Mouse (Mus musculus) cerebellum, adult 2 months (tissue): Measurements from ENCODE around the gene Lefty1. TPM values are rescaled to one million over a fixed set of nuclear protein-coding genes. Genes with fewer than 3 reads are reported as not detected.

ENCODE experiments used
- DNase-seq, 2 experiments: peaks; one replicate each; pipeline ENCODE4 v3.0.0; 2021
- H3K27ac ChIP-seq: fragments of 200-500 bp; 2 replicates; pipeline ENCODE4 v1.5.1; 2012; ENCODE audit warnings: low read length, control low read depth, inconsistent platforms; ENCODE audit not compliant: insufficient read depth
- H3K27me3 ChIP-seq: fragments of 200-500 bp; 2 replicates; pipeline ENCODE4 v1.6.1; 2012; ENCODE audit warnings: inconsistent platforms, mild to moderate bottlenecking, low read length, moderate library complexity; ENCODE audit not compliant: control insufficient read depth, insufficient read depth
- H3K4me1 ChIP-seq: fragments of 200-500 bp; 2 replicates; pipeline ENCODE4 v1.6.1; 2011; ENCODE audit warnings: low read length; ENCODE audit not compliant: control insufficient read depth, insufficient read depth
- H3K4me3 ChIP-seq: fragments of 200-500 bp; replicated peaks from 2 replicates; pipeline ENCODE3; 2011; ENCODE audit warnings: mild to moderate bottlenecking, low read depth, low read length, control low read depth; ENCODE audit not compliant: insufficient read depth
- CTCF ChIP-seq: fragments of 200-500 bp; IDR thresholded peaks from 2 replicates; pipeline ENCODE4 v1.5.1; 2011; ENCODE audit warnings: low read depth, mild to moderate bottlenecking, control low read depth, low read length, moderate library complexity, borderline replicate concordance; ENCODE audit not compliant: insufficient read depth
- POLR2A ChIP-seq: fragments of 200-500 bp; IDR thresholded peaks from 2 replicates; pipeline ENCODE4 v1.6.1; 2011; ENCODE audit warnings: low read length, control low read depth, borderline replicate concordance; ENCODE audit not compliant: insufficient read depth
- WGBS: fragments of 180-500 bp; shearing (Covaris S2); methylation state at CpG from one replicate; pipeline ENCODE4 v1.1.7; 2018; 5-methylcytosine and 5-hydroxymethylcytosine counted together
- polyA plus RNA-seq: library from polyadenylated mRNA; depleted of rRNA; stranded (reverse); fragments of >200 nt; gene quantifications from 2 replicates; pipeline ENCODE4 v1.2.3, GENCODE M21; 2012; rRNA removed

Gene Lefty1
- polyA plus RNA-seq, 1 experiment: 3.7 TPM

- no peak for DNase-seq
- WGBS: 84% methylated on average over 8 of the region's 8 CpGs
- no peaks in the 10 kb centered on the region for H3K27me3 ChIP-seq
- no peak overlapping the region for H3K27ac ChIP-seq
- no peak overlapping the region for H3K4me3 ChIP-seq
- H3K4me1 ChIP-seq: no peaks in the 10 kb centered on the region
- TF ChIP-seq POLR2A: no peak
- TF ChIP-seq CTCF: no peak
Observed at GRCm38 (mm10) chr1:180986701-180987100, 51.9 kb downstream of the Lefty1 start.

GRCm38 (mm10) chr1:180987759-180988158, 52.9 kb downstream of the Lefty1 start:
- WGBS: 2% methylated on average over 9 of the region's 9 CpGs
- TF ChIP-seq CTCF (peak; percentile 94), POLR2A (no peak)

More at GRCm38 (mm10) chr1:180987759-180988158, 52.9 kb downstream of the Lefty1 start:
- no peaks in the 10 kb centered on the region for H3K27me3 ChIP-seq
- no peak overlapping the region for H3K4me3 ChIP-seq
- peak; percentile 62 to 76 for DNase-seq
- no peak overlapping the region for H3K27ac ChIP-seq
- no peaks in the 10 kb centered on the region for H3K4me1 ChIP-seq

Other genes with a start within 250 kb of the Lefty1 start
- gene Mixl1, start 238.0 kb upstream of the Lefty1 start, polyA plus RNA-seq: not detected in 2 replicates
- 27.2 and 28.1 TPM in 2 replicates for gene Acbd3, start 209.0 kb upstream of the Lefty1 start, polyA plus RNA-seq
- 463 and 518 TPM in 2 replicates for gene H3f3a, start 121.1 kb upstream of the Lefty1 start, polyA plus RNA-seq
- gene Sde2, start 83.9 kb upstream of the Lefty1 start, polyA plus RNA-seq: 16.8 and 17.7 TPM in 2 replicates
- 0.18 TPM in 1 of 2 replicates, not detected in the other for gene Lefty2, start 41.9 kb upstream of the Lefty1 start, polyA plus RNA-seq
- gene Pycr2, start 30.7 kb upstream of the Lefty1 start, polyA plus RNA-seq: 40.2 and 46.8 TPM in 2 replicates
- 87.8 and 117 TPM in 2 replicates for gene Tmem63a, start 7.3 kb downstream of the Lefty1 start, polyA plus RNA-seq
- 54.8 and 61.0 TPM in 2 replicates for gene Ephx1, start 85.9 kb downstream of the Lefty1 start, polyA plus RNA-seq
- gene 9130409I23Rik, start 116.2 kb downstream of the Lefty1 start, polyA plus RNA-seq: 0.05 TPM in 1 of 2 replicates, not detected in the other
- gene Nvl, start 209.2 kb downstream of the Lefty1 start, polyA plus RNA-seq: 52.6 and 61.5 TPM in 2 replicates
- 31.2 and 32.4 TPM in 2 replicates for gene Cnih4, start 209.7 kb downstream of the Lefty1 start, polyA plus RNA-seq